Mouse (Mus musculus) cerebellum, adult 2 months (tissue): Measurements from ENCODE around the gene Zscan2.
"Not testable (repeated sequence)": the region's sequence is repeated elsewhere in the genome, so short reads cannot be mapped to it uniquely, and the experiment has no call there.

Source experiments
- CTCF ChIP-seq: fragments of 200-500 bp; IDR thresholded peaks from 2 replicates; pipeline ENCODE4 v1.5.1; 2011; ENCODE audit warnings: low read depth, mild to moderate bottlenecking, control low read depth, low read length, moderate library complexity, borderline replicate concordance; ENCODE audit not compliant: insufficient read depth
- POLR2A ChIP-seq: fragments of 200-500 bp; IDR thresholded peaks from 2 replicates; pipeline ENCODE4 v1.6.1; 2011; ENCODE audit warnings: low read length, control low read depth, borderline replicate concordance; ENCODE audit not compliant: insufficient read depth

- TF ChIP-seq CTCF, POLR2A: not testable (repeated sequence)
Measured at GRCm38 (mm10) chr7:80832996-80833650, 27.6 kb upstream of the Zscan2 start.
